Mouse (Mus musculus) E14TG2a.4 (cell line): ENCODE measurements at regions not wholly inside any gene's neighbourhood (a gene's known extent, or its start where the extent isn't known, plus 50 kb on each side); places are given as distances from the start of the nearest gene placed in this dataset.

Source experiments
- H3K27me3 ChIP-seq: 2 replicates; pipeline ENCODE4 v1.6.1; 2014; ENCODE audit warnings: low read length, control low read depth; ENCODE audit not compliant: insufficient read depth
- H3K36me3 ChIP-seq: 2 replicates; pipeline ENCODE4 v1.6.1; 2014; ENCODE audit warnings: low read length, control low read depth; ENCODE audit not compliant: insufficient read depth
- H3K4me1 ChIP-seq: replicated peaks from 2 replicates; pipeline ENCODE4 v1.6.1; 2014; ENCODE audit warnings: low read depth, low read length, control low read depth
- H3K4me3 ChIP-seq: replicated peaks from 2 replicates; pipeline ENCODE4 v1.5.1; 2014; ENCODE audit warnings: mild to moderate bottlenecking, low read length
- H3K9me3 ChIP-seq: 2 replicates; pipeline ENCODE4 v1.6.1; 2014; ENCODE audit warnings: low read length, control low read depth
- CTCF ChIP-seq: conservative IDR thresholded peaks from 2 replicates; pipeline ENCODE4 v1.5.1; 2014; ENCODE audit warnings: low read length
- NANOG ChIP-seq: IDR thresholded peaks from 2 replicates; pipeline ENCODE4 v1.6.1; 2014; ENCODE audit warnings: borderline replicate concordance, low read length, mixed read lengths
- POU5F1 ChIP-seq: IDR thresholded peaks from 2 replicates; pipeline ENCODE4 v1.6.1; 2014; ENCODE audit warnings: low read length, borderline replicate concordance

- no peaks in the 10 kb centered on the region for H3K36me3 ChIP-seq
- H3K4me1 ChIP-seq = no peaks in the 10 kb centered on the region
- no peak overlapping the region for H3K4me3 ChIP-seq
- no peak for TF ChIP-seq CTCF
- H3K9me3 ChIP-seq = peaks cover 26% of the 10 kb centered on the region
- H3K27me3 ChIP-seq = no peaks in the 10 kb centered on the region
Measured at GRCm38 (mm10) chr10:118640121-118640809, 199.4 kb downstream of the Ifng start.

- H3K36me3 ChIP-seq = no peaks in the 10 kb centered on the region
- H3K4me3 ChIP-seq = no peak overlapping the region
- TF ChIP-seq CTCF = no peak
- TF ChIP-seq POU5F1 = no peak
- TF ChIP-seq NANOG = no peak
- H3K4me1 ChIP-seq = no peaks in the 10 kb centered on the region
- peaks cover 26% of the 10 kb centered on the region for H3K9me3 ChIP-seq
- H3K27me3 ChIP-seq = no peaks in the 10 kb centered on the region
Measured at GRCm38 (mm10) chr10:118640810-118641427, 200.1 kb downstream of the Ifng start.

- Histone ChIP-seq H3K4me1 (no peaks in the 10 kb centered on the region), H3K36me3 (no peaks in the 10 kb centered on the region), H3K27me3 (no peaks in the 10 kb centered on the region), H3K4me3 (no peak overlapping the region), H3K9me3 (peaks cover 11% of the 10 kb centered on the region)
- TF ChIP-seq POU5F1 (no peak), NANOG (no peak), CTCF (no peak)
Measured at GRCm38 (mm10) chr10:118643622-118644021, 202.8 kb downstream of the Ifng start.

GRCm38 (mm10) chr10:118648111-118648510 is 207.3 kb downstream of the Ifng start:
- Histone ChIP-seq H3K4me1 (no peaks in the 10 kb centered on the region), H3K36me3 (no peaks in the 10 kb centered on the region), H3K9me3 (no peaks in the 10 kb centered on the region), H3K4me3 (no peak overlapping the region), H3K27me3 (0 out of 2 replicates have a peak, but pooled peaks cover 4% of the 10 kb centered on the region)
- TF ChIP-seq CTCF (no peak), NANOG (no peak), POU5F1 (no peak)

GRCm38 (mm10) chr10:118656561-118656960 is 213.4 kb downstream of the Dyrk2 start:
- Histone ChIP-seq H3K36me3 (no peaks in the 10 kb centered on the region), H3K4me1 (no peaks in the 10 kb centered on the region), H3K27me3 (0 out of 2 replicates have a peak, but pooled peaks cover 4% of the 10 kb centered on the region), H3K9me3 (no peaks in the 10 kb centered on the region), H3K4me3 (no peak overlapping the region)
- no peak for TF ChIP-seq NANOG
- no peak for TF ChIP-seq CTCF
- TF ChIP-seq POU5F1 = no peak

GRCm38 (mm10) chr10:118666009-118666408 is 204.0 kb downstream of the Dyrk2 start:
- Histone ChIP-seq H3K4me1 (no peaks in the 10 kb centered on the region), H3K36me3 (no peaks in the 10 kb centered on the region), H3K9me3 (no peaks in the 10 kb centered on the region), H3K27me3 (peaks cover 3% of the 10 kb centered on the region; the same call in 1 of the 2 replicates), H3K4me3 (no peak overlapping the region)
- TF ChIP-seq CTCF = no peak
- no peak for TF ChIP-seq NANOG
- TF ChIP-seq POU5F1 = no peak

GRCm38 (mm10) chr10:118675816-118676465 is 194.1 kb downstream of the Dyrk2 start:
- Histone ChIP-seq H3K9me3 (peaks cover 9% of the 10 kb centered on the region), H3K27me3 (peaks cover 22% of the 10 kb centered on the region), H3K36me3 (no peaks in the 10 kb centered on the region), H3K4me3 (no peak overlapping the region), H3K4me1 (peaks cover 12% of the 10 kb centered on the region; the same call in 1 of the 2 replicates)
- TF ChIP-seq CTCF = no peak
- no peak for TF ChIP-seq POU5F1
- TF ChIP-seq NANOG = no peak

- Histone ChIP-seq H3K9me3 (no peaks in the 10 kb centered on the region), H3K27me3 (peaks cover 22% of the 10 kb centered on the region), H3K4me1 (peaks cover 7% of the 10 kb centered on the region; the same call in 1 of the 2 replicates), H3K36me3 (no peaks in the 10 kb centered on the region), H3K4me3 (no peak overlapping the region)
- TF ChIP-seq NANOG = no peak
- no peak for TF ChIP-seq POU5F1
- no peak for TF ChIP-seq CTCF
Measured at GRCm38 (mm10) chr10:118678750-118679418, 191.1 kb downstream of the Dyrk2 start.
